Mouse (Mus musculus): Measurements from ENCODE around the gene Gm42421.

DNA sequence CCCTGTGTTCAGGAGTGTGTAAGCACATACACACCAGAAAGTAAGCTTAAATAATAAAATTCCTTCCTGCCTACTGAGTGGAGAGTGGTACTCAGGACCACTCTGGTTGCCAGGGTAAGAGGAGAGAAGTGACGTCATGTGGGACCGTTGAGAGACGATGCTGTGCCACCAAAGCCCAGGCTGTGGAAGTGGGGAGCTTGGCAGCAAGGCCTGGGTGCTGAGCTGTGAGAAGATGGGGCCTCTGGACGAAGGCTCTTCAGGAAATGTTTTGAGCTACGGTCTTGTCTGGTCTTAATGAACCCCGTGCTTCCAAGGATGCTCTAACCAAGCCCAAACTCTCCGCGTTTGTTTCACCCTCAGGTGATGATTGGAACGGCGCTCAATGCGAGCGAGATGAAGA lies 2.7 kb downstream of the Gm42421 start:
- no peak for TF ChIP-seq CTCF (IDR thresholded peaks at IDR 0.05)
- TF ChIP-seq POLR2A (IDR thresholded peaks at IDR 0.05; ENCODE audit: insufficient read depth, low read depth, low read length) = no peak
- no peak for TF ChIP-seq EP300 (IDR thresholded peaks at IDR 0.05; ENCODE audit: insufficient read depth, low read depth, low read length)

Measured in heart, adult 2 months (tissue).